Mouse (Mus musculus): Measurements from ENCODE around the gene Myt1l. TPM values are rescaled to one million over a fixed set of nuclear protein-coding genes. Genes with fewer than 3 reads are reported as not detected.

Myt1l gene
- polyA plus RNA-seq, 1 experiment = not detected

DNA sequence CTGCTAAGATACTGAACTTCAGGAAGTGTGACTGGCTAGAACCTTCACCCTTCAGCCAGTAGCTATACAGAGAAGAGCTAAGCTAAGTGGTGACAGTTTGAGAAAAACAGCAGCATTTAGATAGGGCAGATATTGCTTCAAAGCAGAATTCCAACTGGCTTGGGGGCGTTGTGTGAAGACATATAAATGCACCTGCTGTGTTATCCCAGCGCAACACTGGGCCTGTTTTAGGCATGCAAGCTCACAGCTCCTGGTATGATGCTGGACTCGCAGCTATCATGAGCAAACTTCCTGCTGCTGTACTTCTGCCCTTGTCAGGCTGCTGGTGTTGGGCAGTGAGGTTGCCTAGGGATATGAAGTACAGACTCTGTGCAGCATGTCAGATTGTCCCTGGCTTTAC lies 180.0 kb downstream of the Myt1l start:
- no peak for TF ChIP-seq GATA1 (IDR thresholded peaks at IDR 0.05; ENCODE audit: low read length)

- TF ChIP-seq GATA1 (IDR thresholded peaks at IDR 0.05; ENCODE audit: low read length) = no peak
These were observed 184.9 kb downstream of the Myt1l start for GRCm38 (mm10) chr12:29712795-29713721.

- TF ChIP-seq GATA1 (IDR thresholded peaks at IDR 0.05; ENCODE audit: low read length) = no peak
These were observed 195.6 kb downstream of the Myt1l start for GRCm38 (mm10) chr12:29723722-29724338.

DNA sequence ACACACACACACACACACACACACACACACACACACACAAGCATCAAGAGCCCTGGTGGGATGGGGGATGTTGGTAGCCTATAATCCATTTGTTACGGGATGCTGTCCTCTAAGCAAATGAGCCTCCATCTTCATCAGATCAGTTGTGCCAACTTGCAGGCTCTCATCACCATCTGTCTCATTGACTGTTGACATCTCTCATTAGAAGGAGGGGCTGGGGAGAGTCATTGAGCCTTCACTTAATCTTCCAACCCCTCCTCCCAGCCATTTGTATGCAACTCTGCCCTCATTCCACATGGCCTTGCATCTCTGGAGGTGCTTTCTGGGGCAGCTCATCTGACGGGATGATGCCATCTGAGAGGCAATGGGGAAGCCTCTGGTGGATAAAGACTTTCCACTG lies 200.1 kb downstream of the Myt1l start:
- no peak for TF ChIP-seq GATA1 (IDR thresholded peaks at IDR 0.05; ENCODE audit: low read length)

- TF ChIP-seq GATA1 (IDR thresholded peaks at IDR 0.05; ENCODE audit: low read length) = no peak
These were observed 212.3 kb downstream of the Myt1l start for GRCm38 (mm10) chr12:29740346-29741025.

GRCm38 (mm10) chr12:29741181-29741580 lies 213.0 kb downstream of the Myt1l start:
- no peak for TF ChIP-seq GATA1 (IDR thresholded peaks at IDR 0.05; ENCODE audit: low read length)

GRCm38 (mm10) chr12:29750604-29751128 lies 222.5 kb downstream of the Myt1l start:
- TF ChIP-seq GATA1 (IDR thresholded peaks at IDR 0.05; ENCODE audit: low read length) = no peak

DNA sequence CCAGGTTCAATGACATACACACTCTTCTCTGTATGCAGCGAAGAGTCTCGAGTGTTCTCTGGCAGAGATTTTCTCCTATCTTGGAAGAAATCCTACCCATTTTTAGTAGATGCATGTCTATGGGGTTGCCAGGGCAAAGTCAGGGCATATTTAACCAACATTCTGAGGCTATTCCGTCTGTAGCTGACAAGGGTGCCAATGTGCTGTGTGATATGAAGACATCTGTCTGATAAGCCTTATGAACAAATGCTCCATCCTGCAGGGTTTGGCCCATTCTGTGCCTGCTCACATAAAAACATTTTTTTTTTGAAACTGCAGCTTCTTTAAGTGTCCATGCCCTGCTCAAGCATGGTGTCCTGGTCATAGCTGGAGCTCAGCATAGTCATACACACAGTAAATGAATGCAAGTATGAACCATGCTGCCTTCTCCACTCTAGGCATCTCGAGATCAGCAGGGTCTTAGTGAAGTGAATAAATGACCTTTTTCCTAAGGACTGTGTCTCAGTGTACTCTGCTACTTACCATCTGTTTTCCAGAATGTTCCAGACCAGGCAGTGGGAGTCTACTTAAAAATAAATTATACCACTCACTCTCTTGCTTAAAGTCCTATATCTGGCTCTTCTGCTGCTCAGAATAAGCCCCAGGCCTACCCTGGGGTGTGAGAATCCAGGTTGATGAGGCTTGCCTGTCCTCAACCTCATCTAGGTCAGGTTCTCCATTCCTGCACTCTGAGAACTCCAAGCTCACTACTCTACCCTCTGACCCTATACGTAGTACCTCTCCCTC lies 227.1 kb downstream of the Myt1l start:
- TF ChIP-seq GATA1 (IDR thresholded peaks at IDR 0.05; ENCODE audit: low read length) = no peak

DNA sequence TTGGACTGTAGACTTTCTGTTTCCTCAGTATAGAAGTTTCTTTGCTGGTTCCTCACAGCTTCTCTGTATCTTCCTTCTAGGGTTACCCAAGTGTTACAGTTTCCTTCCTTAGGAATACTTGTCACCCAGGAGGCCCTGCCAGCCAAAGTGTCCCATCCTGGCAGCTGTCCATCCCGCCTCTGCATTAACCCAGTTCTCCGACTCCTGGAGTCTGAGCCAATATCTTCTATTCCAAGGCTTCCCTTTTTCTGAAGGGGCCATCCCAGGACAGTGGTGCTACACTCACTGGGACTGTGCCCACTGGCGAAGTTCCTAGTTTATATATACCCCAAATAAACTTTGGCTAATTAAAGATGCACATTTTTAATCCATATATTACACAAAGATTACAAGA lies 227.7 kb downstream of the Myt1l start:
- no peak for TF ChIP-seq GATA1 (IDR thresholded peaks at IDR 0.05; ENCODE audit: low read length)

DNA sequence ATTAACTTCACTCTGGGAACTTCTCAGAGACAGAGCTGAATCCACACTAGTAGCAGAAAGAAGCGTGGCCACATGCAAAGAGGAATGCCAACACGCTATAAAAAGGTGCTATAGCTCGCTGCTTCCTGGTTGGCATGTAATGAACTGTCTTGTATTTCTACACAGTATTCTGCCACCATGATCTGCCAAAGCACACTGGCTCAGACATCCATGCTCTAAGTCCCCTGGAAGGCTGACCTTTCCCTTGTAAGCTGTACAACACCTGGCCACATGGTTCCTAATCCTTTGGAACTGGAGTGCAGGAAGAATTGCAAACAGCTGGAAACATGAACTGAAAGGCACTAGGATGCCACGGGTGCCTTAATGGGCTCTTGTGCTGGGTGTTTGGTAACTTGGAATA lies 232.4 kb downstream of the Myt1l start:
- TF ChIP-seq GATA1 (IDR thresholded peaks at IDR 0.05; ENCODE audit: low read length) = no peak

DNA sequence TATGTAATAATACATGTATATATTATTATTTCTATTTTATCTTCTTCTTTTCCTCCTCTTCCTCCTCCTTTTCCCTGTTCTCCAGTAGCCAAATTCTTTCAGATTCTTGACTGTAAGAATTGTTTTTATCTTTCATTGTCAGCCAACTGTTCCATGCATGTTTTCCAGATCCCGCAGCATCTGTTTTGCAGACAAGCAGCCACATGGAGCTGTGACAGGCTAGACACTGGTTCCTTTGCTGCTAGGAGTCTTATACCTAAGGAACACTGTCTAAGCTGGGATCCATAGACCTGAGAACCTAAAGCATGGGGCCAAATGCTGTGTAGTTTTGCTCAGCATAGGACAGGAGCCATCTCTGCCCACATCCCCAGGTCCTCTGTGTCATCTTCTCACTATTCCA lies 238.0 kb downstream of the Myt1l start:
- no peak for TF ChIP-seq GATA1 (IDR thresholded peaks at IDR 0.05; ENCODE audit: low read length)

- no peak for TF ChIP-seq GATA1 (IDR thresholded peaks at IDR 0.05; ENCODE audit: low read length)
These were observed 243.6 kb downstream of the Myt1l start for GRCm38 (mm10) chr12:29771791-29772190.

- no peak for TF ChIP-seq GATA1 (IDR thresholded peaks at IDR 0.05; ENCODE audit: low read length)
These were observed 244.2 kb downstream of the Myt1l start for GRCm38 (mm10) chr12:29772401-29772800.

DNA sequence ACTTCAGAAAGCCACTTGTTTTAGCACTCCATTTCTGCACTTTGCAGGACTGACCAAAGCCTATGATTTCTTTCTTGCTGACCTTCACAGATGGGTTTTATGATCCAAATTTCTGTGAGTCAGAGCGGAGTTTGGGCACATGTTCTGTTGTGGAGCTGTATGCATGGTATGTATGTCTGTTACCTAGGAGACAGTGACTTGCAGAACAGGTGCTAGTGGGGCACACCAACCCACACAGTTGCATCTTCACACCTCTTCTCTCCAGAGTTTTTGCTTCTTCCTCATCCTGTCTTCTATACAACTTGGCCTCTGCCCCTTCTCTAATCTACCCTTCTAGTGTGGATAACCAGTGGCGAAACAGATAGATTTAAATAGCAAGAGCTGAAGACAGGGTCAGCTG lies 250.7 kb downstream of the Myt1l start:
- TF ChIP-seq GATA1 (IDR thresholded peaks at IDR 0.05; ENCODE audit: low read length) = no peak
